Mouse (Mus musculus): ENCODE measurements at regions not wholly inside any gene's neighbourhood (a gene's known extent, or its start where the extent isn't known, plus 50 kb on each side); places are given as distances from the start of the nearest gene placed in this dataset.

DNA sequence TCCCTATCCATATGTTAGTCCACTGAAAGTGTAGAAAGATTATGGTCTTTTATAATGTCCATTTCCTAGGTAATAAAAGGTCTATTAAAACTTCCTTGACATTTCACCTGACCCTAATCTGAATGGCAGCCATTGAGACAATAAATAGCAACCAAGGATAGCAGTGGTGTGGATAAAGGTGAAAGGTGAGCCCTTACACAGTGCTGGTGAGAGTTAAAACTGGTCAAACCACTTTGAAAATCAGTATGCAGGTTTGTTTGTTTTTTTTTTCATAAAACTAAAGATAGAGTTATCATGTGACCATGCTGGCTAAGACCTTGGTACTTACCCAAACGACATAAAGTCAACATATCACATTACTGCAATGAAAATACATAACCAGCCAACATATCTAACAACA is 110.7 kb upstream of the Slc7a11 start:
- TF ChIP-seq POLR2A (IDR thresholded peaks at IDR 0.05; ENCODE audit: low read depth, low read length) (no peak), CTCF (conservative IDR thresholded peaks at IDR 0.05; ENCODE audit: insufficient read depth, insufficient read length, low read depth, low read length) (no peak)
